Mouse (Mus musculus): ENCODE data around the gene Epha2.

DNA sequence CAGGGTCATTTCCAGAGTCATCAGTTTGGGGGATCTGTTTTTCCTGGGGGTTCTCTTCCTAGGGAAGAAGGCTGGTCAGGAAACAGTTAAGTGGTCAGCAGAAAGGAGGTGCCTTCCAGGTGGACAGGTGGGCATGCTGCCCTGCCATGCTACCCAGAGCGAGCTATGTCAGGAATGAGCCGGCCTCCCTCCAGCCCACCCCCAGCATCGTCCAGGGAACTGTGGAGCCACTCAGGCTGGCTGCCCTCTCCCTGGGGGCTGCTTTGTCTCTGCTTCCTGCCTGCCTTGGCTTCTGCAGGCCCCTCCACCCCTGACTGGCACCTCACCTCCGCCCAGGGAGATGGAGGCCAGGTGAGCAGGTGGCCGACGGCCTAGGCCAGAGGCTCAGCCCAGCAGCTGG lies 10.5 kb downstream of the Epha2 start:
- no peak for TF ChIP-seq CTCF (conservative IDR thresholded peaks at IDR 0.05; ENCODE audit: low read length)
- no peak for TF ChIP-seq POU5F1 (IDR thresholded peaks at IDR 0.05; ENCODE audit: borderline replicate concordance, low read length)
- no peak for TF ChIP-seq NANOG (IDR thresholded peaks at IDR 0.05; ENCODE audit: borderline replicate concordance, low read length)
